Mouse (Mus musculus): ENCODE measurements at regions not wholly inside any gene's neighbourhood (a gene's known extent, or its start where the extent isn't known, plus 50 kb on each side); places are given as distances from the start of the nearest gene placed in this dataset.

DNA sequence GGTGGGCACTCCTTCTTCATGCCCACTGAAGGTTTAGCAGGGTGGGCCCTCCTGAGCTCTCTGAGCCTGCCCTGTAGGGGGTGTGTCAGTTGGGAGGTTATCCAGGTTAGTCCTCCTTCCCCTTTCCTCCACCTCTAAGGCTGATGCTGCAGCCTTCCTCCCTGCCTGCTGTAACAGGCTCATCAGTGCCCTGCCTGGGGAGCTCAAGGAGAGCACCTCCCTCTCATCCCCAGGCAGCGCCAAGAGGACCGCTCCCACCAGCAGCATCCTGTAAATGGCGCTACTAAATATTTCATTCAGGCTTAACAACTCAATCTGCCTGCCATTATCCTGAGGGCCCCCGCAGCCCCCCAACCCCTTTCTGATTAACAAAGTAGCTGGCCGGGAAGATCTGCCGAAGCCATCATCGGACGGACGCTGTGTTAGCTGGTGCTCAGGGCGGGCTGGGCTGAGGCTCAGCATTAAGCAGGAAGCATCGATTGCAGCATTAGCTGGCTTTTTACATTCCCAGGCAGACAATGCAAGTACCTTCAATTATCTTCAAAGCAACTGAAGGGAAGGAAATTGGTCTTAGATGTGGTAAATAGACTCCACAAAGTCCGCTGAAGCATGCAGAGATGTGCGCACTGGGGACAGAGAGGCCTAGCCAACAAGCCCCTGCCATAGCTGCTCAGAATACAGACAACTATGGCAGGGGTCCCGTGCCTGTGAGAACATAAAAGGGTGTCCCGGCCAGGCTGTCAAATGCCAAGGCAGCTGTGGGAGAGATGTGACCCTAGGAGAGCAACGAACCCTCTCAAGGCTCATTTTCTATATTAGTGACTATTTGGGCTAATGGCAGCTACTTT, 296.3 kb upstream of the Gm4791 start:
- TF ChIP-seq CTCF (IDR thresholded peaks at IDR 0.05; ENCODE audit: borderline replicate concordance, control insufficient read depth, extremely low read depth, insufficient read depth, low read length, poor library complexity) (no peak), POLR2A (IDR thresholded peaks at IDR 0.05; ENCODE audit: control insufficient read depth, extremely low read depth, insufficient read depth, low read length, poor library complexity) (no peak)

Measured in thymus, adult 2 months (tissue).